Mouse (Mus musculus) neural tube, embryonic 14.5 days (tissue): ENCODE measurements around the gene Sgo2a. TPM values are rescaled to one million over a fixed set of nuclear protein-coding genes. Genes with fewer than 3 reads are reported as not detected.

Source experiments
- ATAC-seq: fragments of 200-750 bp; cut with Nextera tagmentation; 2 replicates; pipeline ENCODE4 v1.8.0; 2017; ENCODE audit warnings: low read depth, mild to moderate bottlenecking, moderate TSS enrichment, moderate library complexity
- H3K27ac ChIP-seq: fragments of 300-500 bp; sonication (generic); 2 replicates; pipeline ENCODE4 v1.5.1; 2014; ENCODE audit warnings: low read depth, mild to moderate bottlenecking, control low read depth, low read length, moderate library complexity, mixed read lengths
- H3K27me3 ChIP-seq: fragments of 300-500 bp; sonication (generic); 2 replicates; pipeline ENCODE4 v1.6.1; 2014; ENCODE audit warnings: low read length; ENCODE audit not compliant: control insufficient read depth, insufficient read depth
- H3K36me3 ChIP-seq: fragments of 300-500 bp; sonication (generic); 2 replicates; pipeline ENCODE4 v1.6.1; 2014; ENCODE audit warnings: low read length, mixed read lengths; ENCODE audit not compliant: control insufficient read depth, insufficient read depth
- H3K4me1 ChIP-seq: fragments of 300-500 bp; sonication (generic); 2 replicates; pipeline ENCODE4 v1.6.1; 2014; ENCODE audit warnings: low read length; ENCODE audit not compliant: control insufficient read depth, insufficient read depth
- H3K4me2 ChIP-seq: fragments of 300-500 bp; sonication (generic); 2 replicates; pipeline ENCODE4 v1.6.1; 2014; ENCODE audit warnings: mild to moderate bottlenecking, low read depth, low read length, control low read depth
- H3K4me3 ChIP-seq: fragments of 300-500 bp; sonication (generic); 2 replicates; pipeline ENCODE4 v1.5.1; 2014; ENCODE audit warnings: low read depth, low read length, control low read depth, mixed read lengths
- H3K9ac ChIP-seq: fragments of 300-500 bp; sonication (generic); replicated peaks from 2 replicates; pipeline ENCODE4 v1.6.1; 2014; ENCODE audit warnings: low read depth, mild to moderate bottlenecking, control low read depth, low read length, mixed read lengths
- H3K9me3 ChIP-seq: fragments of 300-500 bp; sonication (generic); 2 replicates; pipeline ENCODE4 v1.6.1; 2016; ENCODE audit warnings: low read length; ENCODE audit not compliant: control insufficient read depth
- WGBS: fragments of 180-500 bp; shearing (Covaris S2); extraction: QIAGEN DNeasy Blood & Tissue Kit; methylation state at CpG from one replicate; pipeline ENCODE4 v1.1.7; 2014; 5-methylcytosine and 5-hydroxymethylcytosine counted together
- polyA plus RNA-seq: library from polyadenylated mRNA; unstranded; fragments of >200 nt; fragmentation: Nextera tagmentation; extraction: Ambion mirVana; gene quantifications from 2 replicates; pipeline ENCODE4 v1.2.1, GENCODE M21; 2014

Sgo2a gene
- polyA plus RNA-seq, 1 experiment from 2014 or later = 1.9 TPM

- Histone ChIP-seq H3K4me2 (no peak overlapping the region), H3K36me3 (no peaks in the 10 kb centered on the region), H3K9ac (no peak overlapping the region), H3K9me3 (no peaks in the 10 kb centered on the region), H3K4me1 (no peaks in the 10 kb centered on the region), H3K27me3 (no peaks in the 10 kb centered on the region), H3K27ac (no peak overlapping the region), H3K4me3 (no peak overlapping the region)
- WGBS = 91% methylated on average over 9 of the region's 9 CpGs
- ATAC-seq = no peak
Observed at GRCm38 (mm10) chr1:58071006-58071405, 75.2 kb downstream of the Sgo2a start.

DNA sequence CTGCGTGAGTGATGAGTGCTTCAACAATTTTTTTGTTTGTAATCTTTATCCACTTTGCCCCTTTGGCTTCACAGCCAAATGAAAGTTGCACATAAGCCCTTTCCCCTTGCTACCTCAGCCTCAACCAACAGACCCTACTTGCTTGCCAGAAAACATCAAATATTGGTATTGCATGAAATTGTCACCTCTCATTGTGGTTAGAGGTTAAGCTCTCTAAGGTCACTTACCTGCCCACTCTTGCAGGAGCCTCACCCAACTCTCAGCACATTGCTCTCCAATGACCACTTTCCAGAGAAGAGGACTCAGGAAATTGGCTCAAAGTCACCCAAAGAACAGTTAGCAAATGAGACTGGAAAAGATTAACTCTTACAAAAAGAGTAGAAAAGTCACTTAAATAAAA lies 75.7 kb downstream of the Sgo2a start:
- Histone ChIP-seq H3K27me3 (no peaks in the 10 kb centered on the region), H3K4me2 (no peak overlapping the region), H3K27ac (no peak overlapping the region), H3K9ac (no peak overlapping the region), H3K9me3 (no peaks in the 10 kb centered on the region), H3K4me1 (no peaks in the 10 kb centered on the region), H3K36me3 (no peaks in the 10 kb centered on the region), H3K4me3 (no peak overlapping the region)
- ATAC-seq = no peak
- 89% methylated on average over 1 of the region's 1 CpGs for WGBS

- 56% methylated on average over 2 of the region's 2 CpGs for WGBS
- H3K27ac ChIP-seq = no peak overlapping the region
- no peak overlapping the region for H3K4me2 ChIP-seq
- H3K9ac ChIP-seq = no peak overlapping the region
- no peaks in the 10 kb centered on the region for H3K4me1 ChIP-seq
- no peak for ATAC-seq
- no peaks in the 10 kb centered on the region for H3K36me3 ChIP-seq
- no peak overlapping the region for H3K4me3 ChIP-seq
- no peaks in the 10 kb centered on the region for H3K27me3 ChIP-seq
- H3K9me3 ChIP-seq = no peaks in the 10 kb centered on the region
Observed at GRCm38 (mm10) chr1:58072416-58072815, 76.6 kb downstream of the Sgo2a start.

DNA sequence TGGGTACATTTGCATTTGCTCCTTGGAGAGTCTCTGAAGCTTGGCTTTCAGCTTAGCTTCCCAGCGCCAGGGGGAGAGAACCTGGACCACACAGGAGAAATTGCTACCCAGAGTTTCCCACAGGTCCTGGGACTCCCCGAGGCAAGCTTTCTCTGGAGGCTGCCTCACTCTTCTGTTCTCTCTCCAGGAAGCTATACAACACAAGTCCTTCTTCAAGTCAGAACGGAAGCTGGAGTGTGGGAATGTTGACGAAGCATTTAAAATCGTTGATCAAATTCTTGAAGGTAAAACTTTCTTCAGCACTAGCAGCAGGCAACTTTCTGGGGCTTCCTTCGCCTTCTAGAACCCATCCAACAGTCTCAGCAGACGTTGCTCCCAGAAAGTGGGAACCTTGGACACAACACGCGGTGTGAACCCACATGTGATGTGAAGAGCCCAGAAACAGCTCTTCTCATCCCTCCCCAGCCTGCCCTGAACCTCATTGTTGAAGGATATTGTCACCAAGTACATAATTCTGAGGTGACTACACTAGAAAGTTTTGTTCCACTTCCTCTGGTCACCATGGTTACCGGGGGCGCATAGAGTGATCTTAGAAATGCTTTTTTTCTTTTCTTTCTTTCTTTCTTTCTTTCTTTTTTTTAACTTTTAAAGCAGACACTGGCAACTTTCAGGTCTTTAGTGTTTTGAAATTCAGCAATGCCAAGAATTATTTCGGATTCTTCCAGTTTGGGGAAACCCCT lies 77.4 kb downstream of the Sgo2a start:
- H3K4me1 ChIP-seq = no peaks in the 10 kb centered on the region
- no peak overlapping the region for H3K4me2 ChIP-seq
- no peaks in the 10 kb centered on the region for H3K36me3 ChIP-seq
- no peak overlapping the region for H3K9ac ChIP-seq
- no peak overlapping the region for H3K4me3 ChIP-seq
- H3K27me3 ChIP-seq = no peaks in the 10 kb centered on the region
- no peak overlapping the region for H3K27ac ChIP-seq
- WGBS = 72% methylated on average over 12 of the region's 12 CpGs
- no peak for ATAC-seq
- no peaks in the 10 kb centered on the region for H3K9me3 ChIP-seq

GRCm38 (mm10) chr1:58074266-58074665 lies 78.5 kb downstream of the Sgo2a start:
- ATAC-seq = no peak
- H3K4me2 ChIP-seq = no peak overlapping the region
- WGBS = 99% methylated on average over 2 of the region's 2 CpGs

More at GRCm38 (mm10) chr1:58074266-58074665, 78.5 kb downstream of the Sgo2a start:
- no peak overlapping the region for H3K27ac ChIP-seq
- H3K4me1 ChIP-seq = no peaks in the 10 kb centered on the region
- no peaks in the 10 kb centered on the region for H3K36me3 ChIP-seq
- H3K27me3 ChIP-seq = no peaks in the 10 kb centered on the region
- H3K9me3 ChIP-seq = no peaks in the 10 kb centered on the region
- H3K4me3 ChIP-seq = no peak overlapping the region
- H3K9ac ChIP-seq = no peak overlapping the region

Other genes with a start within 250 kb of the Sgo2a start
- gene Spats2l, start 221.8 kb upstream of the Sgo2a start, polyA plus RNA-seq = 67.4 and 70.1 TPM in 2 replicates
- gene Kctd18, start 23.0 kb downstream of the Sgo2a start, polyA plus RNA-seq = 25.7 and 28.8 TPM in 2 replicates
- 0.08 and 0.28 TPM in 2 replicates for gene Aox1, start 34.0 kb downstream of the Sgo2a start, polyA plus RNA-seq
- gene Aox3, start 117.2 kb downstream of the Sgo2a start, polyA plus RNA-seq = 0.13 and 0.18 TPM in 2 replicates
- gene Aox4, start 214.4 kb downstream of the Sgo2a start, polyA plus RNA-seq = 0.51 and 1.1 TPM in 2 replicates